Mouse (Mus musculus) frontal cortex, adult 2 months (tissue): ENCODE measurements at regions not wholly inside any gene's neighbourhood (a gene's known extent, or its start where the extent isn't known, plus 50 kb on each side); places are given as distances from the start of the nearest gene placed in this dataset.

Experiments
- DNase-seq, 2 experiments: peaks; one replicate each; pipeline ENCODE4 v3.0.0; 2022; ENCODE audit warnings: low spot score in 1 of 2; ENCODE audit errors: extremely low spot score in 1 of 2

GRCm38 (mm10) chr3:147422196-147422595 is 570.0 kb downstream of the Ttll7 start:
- no peak for DNase-seq

GRCm38 (mm10) chr3:147423895-147424575 is 571.9 kb downstream of the Ttll7 start:
- no peak for DNase-seq

GRCm38 (mm10) chr3:147428837-147429236 is 576.7 kb downstream of the Ttll7 start:
- DNase-seq, result no peak

- DNase-seq, result no peak
These were observed 590.9 kb downstream of the Ttll7 start for GRCm38 (mm10) chr3:147442925-147443690.

GRCm38 (mm10) chr3:147443691-147443960 is 591.5 kb downstream of the Ttll7 start:
- DNase-seq, result no peak

GRCm38 (mm10) chr3:147444005-147444763 is 592.0 kb downstream of the Ttll7 start:
- no peak for DNase-seq

GRCm38 (mm10) chr3:147445066-147445844 is 593.1 kb downstream of the Ttll7 start:
- no peak for DNase-seq

- no peak for DNase-seq
These were observed 593.7 kb downstream of the Ttll7 start for GRCm38 (mm10) chr3:147445884-147446283.

GRCm38 (mm10) chr3:147452176-147452575 is 600.0 kb downstream of the Ttll7 start:
- no peak for DNase-seq

- no peak for DNase-seq
These were observed 603.2 kb downstream of the Ttll7 start for GRCm38 (mm10) chr3:147455383-147455782.

- DNase-seq, result no peak
These were observed 604.1 kb downstream of the Ttll7 start for GRCm38 (mm10) chr3:147456294-147456693.

GRCm38 (mm10) chr3:147458115-147458514 is 605.9 kb downstream of the Ttll7 start:
- DNase-seq, result no peak

- no peak for DNase-seq
These were observed 627.7 kb downstream of the Ttll7 start for GRCm38 (mm10) chr3:147479890-147480289.
